Mouse (Mus musculus) CH12F3 (cell line): ENCODE results near the gene Gprc5b.

Experiments used
- in situ Hi-C: fragments of 300-500 bp; cut with MboI; formaldehyde crosslinking; loops from 2 replicates; pipeline ENCODE4 v1.14.3; 2020; ENCODE audit warnings: low sequenced_read_pairs

Gene Gprc5b

GRCm38 (mm10) chr7:118922441-118923202 lies 72.4 kb downstream of the Gprc5b start:
- in situ Hi-C loops = no loop called here
